Comparison of ENCODE assay signal across 28 mouse cellular contexts in the genomic region with DNA sequence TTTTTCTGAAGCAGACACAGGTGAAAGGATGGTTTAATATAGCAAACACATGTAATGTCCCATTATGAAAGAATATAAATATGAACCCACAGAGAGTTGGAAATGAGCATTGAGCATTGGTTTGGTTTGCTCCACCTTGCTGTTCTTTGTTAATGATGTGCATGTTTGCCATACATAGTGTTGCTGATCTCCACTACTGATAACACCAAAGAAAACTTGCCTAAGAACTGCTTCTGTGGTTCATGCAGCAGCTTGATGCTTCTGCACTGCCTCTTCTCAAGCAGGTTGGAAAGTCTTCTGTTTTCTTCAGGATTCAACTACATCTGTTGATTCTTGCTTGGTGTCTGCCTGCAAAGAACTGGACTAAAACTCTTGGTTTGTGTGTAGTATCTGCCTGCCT.
"Had no signal": no experiment of that assay in that cellular context is flagged by ENCODE, and none has a peak within 500 bp of the region (broad histone marks: within the 10 kb centered on the region; RNA-seq: fewer than 3 reads in every experiment).

No protein-coding gene starts in this region.

- H3K4me1 ChIP-seq: limb, embryonic 10.5 days; limb, embryonic 12.5 days; limb, embryonic 13.5 days; limb, embryonic 15.5 days; liver, embryonic 12.5 days; liver, embryonic 13.5 days; liver, embryonic 15.5 days; lung, embryonic 15.5 days; megakaryocyte, embryonic 14.5 days; midbrain, embryonic 10.5 days; midbrain, embryonic 12.5 days; midbrain, embryonic 13.5 days; midbrain, embryonic 15.5 days; neural tube, embryonic 12.5 days had no signal

- H3K4me3 ChIP-seq: limb, embryonic 10.5 days; limb, embryonic 12.5 days; limb, embryonic 13.5 days; limb, embryonic 15.5 days; liver, embryonic 12.5 days; liver, embryonic 13.5 days; liver, embryonic 15.5 days; lung, embryonic 15.5 days; megakaryocyte, embryonic 14.5 days; midbrain, embryonic 10.5 days; midbrain, embryonic 12.5 days; midbrain, embryonic 13.5 days; midbrain, embryonic 15.5 days; myocyte; neural tube, embryonic 12.5 days had no signal

- H3K27me3 ChIP-seq: limb, embryonic 12.5 days; limb, embryonic 13.5 days; limb, embryonic 15.5 days; liver, embryonic 12.5 days; liver, embryonic 13.5 days; liver, embryonic 15.5 days; lung, embryonic 15.5 days; megakaryocyte, embryonic 14.5 days; midbrain, embryonic 12.5 days; midbrain, embryonic 13.5 days; midbrain, embryonic 15.5 days; neural tube, embryonic 12.5 days had no signal

- DNase-seq: left cerebral cortex, postnatal 4 days; liver; liver, embryonic 13.5 days; liver, postnatal 0 days; lung, adult 18-20 months; lung, adult 2 months; lung, embryonic 14.5 days; lung, postnatal 10 days; lung, postnatal 14 days; lung, postnatal 36 days; lung, postnatal 4 days; midbrain, embryonic 14.5 days had no signal

- H3K36me3 ChIP-seq: limb, embryonic 10.5 days; limb, embryonic 12.5 days; limb, embryonic 13.5 days; limb, embryonic 15.5 days; liver, embryonic 12.5 days; liver, embryonic 13.5 days; liver, embryonic 15.5 days; lung, embryonic 15.5 days; midbrain, embryonic 10.5 days; midbrain, embryonic 12.5 days; midbrain, embryonic 13.5 days; midbrain, embryonic 15.5 days; neural tube, embryonic 12.5 days had no signal

- H3K27ac ChIP-seq: limb, embryonic 10.5 days; limb, embryonic 12.5 days; limb, embryonic 13.5 days; limb, embryonic 15.5 days; liver, embryonic 12.5 days; liver, embryonic 13.5 days; liver, embryonic 14.5 days; liver, embryonic 15.5 days; lung, embryonic 15.5 days; macrophage; midbrain, embryonic 10.5 days; midbrain, embryonic 12.5 days; midbrain, embryonic 13.5 days; midbrain, embryonic 15.5 days; neural tube, embryonic 12.5 days had no signal

- H3K9me3 ChIP-seq: limb, embryonic 10.5 days; limb, embryonic 12.5 days; limb, embryonic 13.5 days; limb, embryonic 15.5 days; liver, embryonic 12.5 days; liver, embryonic 13.5 days; liver, embryonic 15.5 days; lung, embryonic 15.5 days; megakaryocyte, embryonic 14.5 days; midbrain, embryonic 10.5 days; midbrain, embryonic 12.5 days; midbrain, embryonic 13.5 days; midbrain, embryonic 15.5 days; neural tube, embryonic 12.5 days had no signal

- H3K9ac ChIP-seq: limb, embryonic 12.5 days; limb, embryonic 13.5 days; limb, embryonic 15.5 days; liver, embryonic 12.5 days; liver, embryonic 13.5 days; liver, embryonic 14.5 days; liver, embryonic 15.5 days; liver, postnatal 0 days; lung, embryonic 14.5 days; lung, embryonic 15.5 days; midbrain, embryonic 12.5 days; midbrain, embryonic 13.5 days; midbrain, embryonic 15.5 days; neural tube, embryonic 12.5 days had no signal
